Mouse (Mus musculus) left cerebral cortex, adult 9 months (tissue): ENCODE measurements at regions not wholly inside any gene's neighbourhood (a gene's known extent, or its start where the extent isn't known, plus 50 kb on each side); places are given as distances from the start of the nearest gene placed in this dataset.

ENCODE experiments used
- DNase-seq, 2 experiments: peaks; one replicate each; pipeline ENCODE4 v3.0.0; 2022; ENCODE audit warnings: low spot score in 2 of 2

DNA sequence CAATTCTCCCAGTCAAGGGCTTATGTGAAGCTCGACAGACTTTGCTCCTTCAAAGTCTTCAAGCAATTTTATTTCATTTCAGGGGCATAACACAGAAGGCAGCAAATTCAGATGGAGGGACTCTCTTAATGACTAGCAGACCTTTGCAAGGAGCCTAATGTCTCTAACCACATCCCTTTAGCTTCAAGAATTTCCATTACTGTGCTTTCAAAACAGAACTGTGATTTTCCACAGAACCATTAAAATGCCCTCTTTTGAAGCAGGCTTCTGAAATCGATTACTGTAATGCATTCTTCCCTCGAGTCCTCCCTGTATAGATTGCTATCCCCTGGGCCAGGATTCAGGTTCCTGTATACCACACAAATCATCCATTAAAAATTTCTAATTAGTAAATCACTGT is 80.9 kb upstream of the Tac1 start:
- no peak for DNase-seq

GRCm38 (mm10) chr6:7476907-7477306 is 77.8 kb upstream of the Tac1 start:
- no peak for DNase-seq

DNA sequence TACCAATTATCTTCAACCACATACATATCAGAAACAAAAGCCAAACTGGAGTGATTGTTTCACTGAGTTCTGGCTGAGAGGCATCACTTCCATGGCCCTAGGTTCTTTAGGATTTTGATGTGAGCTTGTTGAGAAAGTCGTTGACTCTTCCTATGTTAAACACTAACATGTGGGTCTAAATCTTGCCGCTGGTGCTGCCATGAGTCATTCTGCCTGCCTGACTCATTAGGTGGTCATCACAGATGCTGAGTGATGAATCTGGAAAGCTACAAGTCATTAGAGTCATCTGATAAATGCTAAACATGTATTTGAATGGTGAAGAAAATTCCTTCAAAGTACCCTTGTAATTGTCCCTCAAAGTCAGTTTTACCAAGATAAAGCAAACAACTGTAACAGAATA is 60.4 kb upstream of the Tac1 start:
- no peak for DNase-seq

- no peak for DNase-seq
These were observed 57.9 kb upstream of the Tac1 start for GRCm38 (mm10) chr6:7496766-7497165.
